Mouse (Mus musculus): ENCODE measurements around the gene Abcb1a.

The Abcb1a gene

GRCm38 (mm10) chr5:8722224-8722623, 62.3 kb downstream of the Abcb1a start:
- in situ Hi-C loops (cut with MboI, MseI) = loop anchor here in 1 of 2 experiments (5.0 kb wide), 1 partner anchor 40 kb away; no protein-coding TSS in a partner anchor

GRCm38 (mm10) chr5:8722867-8723266, 63.0 kb downstream of the Abcb1a start:
- in situ Hi-C loops (cut with MboI, MseI) = loop anchor here in 1 of 2 experiments (5.0 kb wide), 1 partner anchor 41 kb away; no protein-coding TSS in a partner anchor

DNA sequence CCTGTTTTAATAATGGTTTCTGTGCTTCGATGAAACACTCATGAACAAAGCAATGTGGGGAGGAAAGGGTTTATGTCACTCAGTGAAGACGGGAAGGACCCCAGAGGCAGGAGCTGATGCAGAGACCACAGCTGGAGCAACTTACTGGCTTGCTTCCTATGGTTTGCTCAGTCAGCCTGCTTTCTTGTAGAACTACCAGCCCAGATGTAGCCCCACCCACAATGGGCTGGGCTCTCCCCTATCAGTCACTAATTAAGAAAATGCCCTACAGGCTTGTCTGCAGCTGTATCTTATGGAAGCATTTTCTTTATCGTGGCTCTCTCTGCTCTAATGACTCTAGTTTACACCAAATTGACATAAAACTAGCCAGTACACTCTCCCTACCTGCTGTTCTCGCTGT, 67.9 kb downstream of the Abcb1a start:
- in situ Hi-C loops (cut with MboI, MseI) = no loop called here

- in situ Hi-C loops (cut with MboI, MseI) = loop anchor here in 1 of 2 experiments (5.0 kb wide), 1 partner anchor 50 kb away; no protein-coding TSS in a partner anchor
These were observed 72.8 kb downstream of the Abcb1a start for GRCm38 (mm10) chr5:8732639-8733038.

- in situ Hi-C loops (cut with MboI, MseI) = loop anchor here in 1 of 2 experiments (5.0 kb wide), 1 partner anchor 51 kb away; no protein-coding TSS in a partner anchor
These were observed 73.4 kb downstream of the Abcb1a start for GRCm38 (mm10) chr5:8733307-8733706.

- in situ Hi-C loops (cut with MboI, MseI) = no loop called here
These were observed 76.5 kb downstream of the Abcb1a start for GRCm38 (mm10) chr5:8736389-8736788.

DNA sequence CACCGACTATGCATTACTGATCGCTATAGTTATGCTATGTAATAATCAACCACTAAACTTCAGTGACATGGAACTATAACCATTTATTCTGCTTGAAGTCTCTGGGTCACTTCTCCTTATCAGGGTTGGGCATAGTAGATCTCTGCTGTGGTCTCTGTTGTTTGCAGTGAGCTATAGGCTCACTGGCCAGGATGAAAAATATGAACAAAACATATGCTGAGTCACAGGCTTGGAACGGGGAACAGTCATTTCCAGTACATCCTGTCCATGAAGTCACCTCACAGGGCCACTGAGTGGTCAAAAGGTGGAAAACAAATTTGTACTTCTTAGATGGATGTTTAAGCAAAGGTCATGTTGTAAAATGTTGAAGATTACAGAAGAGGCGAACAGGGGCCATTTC, 77.2 kb downstream of the Abcb1a start:
- in situ Hi-C loops (cut with MboI, MseI) = no loop called here

- in situ Hi-C loops (cut with MboI, MseI) = loop anchor here in 1 of 2 experiments (5.0 kb wide), 1 partner anchor 100 kb away; no protein-coding TSS in a partner anchor
These were observed 87.4 kb downstream of the Abcb1a start for GRCm38 (mm10) chr5:8747244-8747643.

DNA sequence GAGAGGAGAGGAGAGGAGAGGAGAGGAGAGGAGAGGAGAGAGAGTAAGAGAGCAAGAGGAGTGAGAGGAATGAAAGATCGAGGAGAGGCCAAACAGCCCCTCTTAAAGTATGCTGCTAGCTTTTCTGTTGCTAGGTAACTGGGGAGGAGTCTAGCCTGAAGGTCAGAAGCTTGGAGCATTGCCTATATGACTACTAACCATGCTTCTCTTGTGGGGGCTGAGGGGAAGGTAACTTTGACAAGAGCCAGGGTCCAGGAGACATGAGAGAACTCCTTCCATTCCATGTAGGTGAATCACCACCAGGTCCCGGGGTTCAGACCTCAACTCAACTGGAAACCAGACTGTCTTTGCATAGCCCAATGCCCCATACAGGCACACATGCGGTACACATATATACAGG, 113.0 kb downstream of the Abcb1a start:
- in situ Hi-C loops (cut with MboI, MseI) = no loop called here

DNA sequence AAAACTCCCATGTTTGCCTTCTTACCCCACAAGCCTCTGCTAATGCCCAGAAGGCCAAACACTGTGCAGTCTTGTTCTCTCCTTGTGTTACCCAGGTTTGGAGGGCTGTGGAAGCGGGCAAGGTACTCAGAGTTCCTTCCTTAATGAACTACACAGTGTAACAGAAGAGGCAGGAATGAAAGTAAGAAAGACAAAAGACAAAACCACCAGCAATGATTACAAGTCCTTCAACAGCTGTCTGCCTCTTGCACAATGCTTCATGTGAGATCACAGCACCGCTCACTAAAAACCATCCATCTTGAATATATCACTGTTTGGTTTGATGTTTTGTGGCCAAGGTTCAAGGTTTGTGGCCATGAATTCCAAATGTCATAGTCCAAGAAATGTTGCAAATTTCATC, 118.4 kb downstream of the Abcb1a start:
- in situ Hi-C loops (cut with MboI, MseI) = no loop called here

GRCm38 (mm10) chr5:8778751-8779150, 118.9 kb downstream of the Abcb1a start:
- in situ Hi-C loops (cut with MboI, MseI) = no loop called here

- in situ Hi-C loops (cut with MboI, MseI) = loop anchor here in 1 of 2 experiments (5.0 kb wide), 1 partner anchor 105 kb away; no protein-coding TSS in a partner anchor
These were observed 132.4 kb downstream of the Abcb1a start for GRCm38 (mm10) chr5:8792281-8792680.

Data from T-helper 17 cell (primary cell).